Mouse (Mus musculus) embryonic fibroblast, embryonic 13.5 days (primary cell): ENCODE results near the gene Mei1.

Experiments
- CTCF ChIP-seq: IDR thresholded peaks from 2 replicates; pipeline ENCODE4 v1.5.1; 2011; ENCODE audit warnings: mild to moderate bottlenecking, control low read depth, low read length, moderate library complexity, borderline replicate concordance; ENCODE audit not compliant: insufficient read depth
- POLR2A ChIP-seq: IDR thresholded peaks from 2 replicates; pipeline ENCODE4 v1.6.1; 2011; ENCODE audit warnings: low read depth, mild to moderate bottlenecking, control low read depth, low read length, moderate library complexity

GRCm38 (mm10) chr15:82073490-82073889 lies 3.7 kb downstream of the Mei1 start:
- TF ChIP-seq CTCF (no peak), POLR2A (no peak)
